Mouse (Mus musculus) midbrain, embryonic 11.5 days (tissue): Measurements from ENCODE around the gene Pkig. TPM values are rescaled to one million over a fixed set of nuclear protein-coding genes. Genes with fewer than 3 reads are reported as not detected.

Experiments used
- ATAC-seq: fragments of 200-750 bp; cut with Nextera tagmentation; 2 replicates; pipeline ENCODE4 v1.8.0; 2017; ENCODE audit warnings: moderate TSS enrichment, moderate library complexity; ENCODE audit not compliant: low FRiP score
- DNase-seq: peaks from one replicate; pipeline ENCODE4 v3.0.0; 2015; ENCODE audit warnings: low spot score; ENCODE audit errors: missing footprints
- H3K27ac ChIP-seq: fragments of 300-500 bp; sonication (generic); 2 replicates; pipeline ENCODE4 v1.5.1; 2014; ENCODE audit warnings: low read depth, low read length
- H3K27me3 ChIP-seq: fragments of 300-500 bp; sonication (generic); 2 replicates; pipeline ENCODE4 v1.6.1; 2014; ENCODE audit warnings: mild to moderate bottlenecking, low read length, moderate library complexity, mixed read lengths; ENCODE audit not compliant: control insufficient read depth, insufficient read depth
- H3K36me3 ChIP-seq: fragments of 300-500 bp; sonication (generic); 2 replicates; pipeline ENCODE4 v1.6.1; 2014; ENCODE audit warnings: mild to moderate bottlenecking, low read length, moderate library complexity, mixed read lengths; ENCODE audit not compliant: control insufficient read depth, insufficient read depth
- H3K4me1 ChIP-seq: fragments of 300-500 bp; sonication (generic); 2 replicates; pipeline ENCODE4 v1.6.1; 2014; ENCODE audit warnings: low read length; ENCODE audit not compliant: control insufficient read depth, insufficient read depth
- H3K4me2 ChIP-seq: fragments of 300-500 bp; sonication (generic); 2 replicates; pipeline ENCODE4 v1.6.1; 2014; ENCODE audit warnings: mild to moderate bottlenecking, moderate library complexity
- H3K4me3 ChIP-seq: fragments of 300-500 bp; sonication (generic); 2 replicates; pipeline ENCODE4 v1.5.1; 2014; ENCODE audit warnings: low read depth, low read length
- H3K9ac ChIP-seq: fragments of 300-500 bp; sonication (generic); 2 replicates; pipeline ENCODE4 v1.6.1; 2014; ENCODE audit warnings: low read length
- H3K9me3 ChIP-seq: fragments of 300-500 bp; sonication (generic); 2 replicates; pipeline ENCODE4 v1.6.1; 2016; ENCODE audit warnings: low read length; ENCODE audit not compliant: control insufficient read depth
- WGBS: fragments of 180-500 bp; shearing (Covaris S2); extraction: QIAGEN DNeasy Blood & Tissue Kit; methylation state at CpG from one replicate; pipeline ENCODE4 v1.1.7; 2014; 5-methylcytosine and 5-hydroxymethylcytosine counted together
- polyA plus RNA-seq: library from polyadenylated mRNA; unstranded; fragments of >200 nt; fragmentation: Nextera tagmentation; extraction: Ambion mirVana; gene quantifications from 2 replicates; pipeline ENCODE4 v1.2.1, GENCODE M21; 2014

Gene Pkig
- 153 and 162 TPM in 2 replicates for polyA plus RNA-seq

GRCm38 (mm10) chr2:163657975-163658886, at the start of gene Pkig:
Gene Pkig (plus strand): TSS chr2:163658386.
- Histone ChIP-seq H3K27me3 (no peaks in the 10 kb centered on the region), H3K9me3 (no peaks in the 10 kb centered on the region), H3K36me3 (no peaks in the 10 kb centered on the region), H3K4me3 (peak within 1 kb of the TSS; percentile 76), H3K4me2 (peak within 1 kb of the TSS; percentile 51), H3K9ac (peak within 1 kb of the TSS; percentile 91), H3K4me1 (peaks cover 6% of the 10 kb centered on the region; the same call in 1 of the 2 replicates), H3K27ac (peak within 1 kb of the TSS; percentile 73)
- under 1% methylated on average over 71 of the region's 71 CpGs for WGBS
- peak; percentile 94 for ATAC-seq
- DNase-seq = peak; percentile 98

GRCm38 (mm10) chr2:163609281-163609975, 48.8 kb upstream of the Pkig start:
- no peak overlapping the region for H3K4me2 ChIP-seq
- no peak overlapping the region for H3K4me3 ChIP-seq
- peaks cover 3% of the 10 kb centered on the region; the same call in 1 of the 2 replicates for H3K36me3 ChIP-seq
- WGBS = 88% methylated on average over 12 of the region's 12 CpGs
- H3K9ac ChIP-seq = no peak overlapping the region
- no peaks in the 10 kb centered on the region for H3K27me3 ChIP-seq
- DNase-seq (peak; percentile 59), ATAC-seq (no peak)
- no peaks in the 10 kb centered on the region for H3K9me3 ChIP-seq
- no peaks in the 10 kb centered on the region for H3K4me1 ChIP-seq
- H3K27ac ChIP-seq = no peak overlapping the region

- no peak for ATAC-seq
- no peak overlapping the region for H3K27ac ChIP-seq
- H3K9me3 ChIP-seq = no peaks in the 10 kb centered on the region
- H3K4me3 ChIP-seq = no peak overlapping the region
- no peaks in the 10 kb centered on the region for H3K27me3 ChIP-seq
- H3K4me2 ChIP-seq = no peak overlapping the region
- H3K36me3 ChIP-seq = peaks cover 6% of the 10 kb centered on the region; the same call in 1 of the 2 replicates
- H3K9ac ChIP-seq = no peak overlapping the region
- no peaks in the 10 kb centered on the region for H3K4me1 ChIP-seq
- DNase-seq = peak; percentile 75
- 83% methylated on average over 9 of the region's 9 CpGs for WGBS
Observed at GRCm38 (mm10) chr2:163611176-163611575, 47.0 kb upstream of the Pkig start.

GRCm38 (mm10) chr2:163613206-163613605, 45.0 kb upstream of the Pkig start:
- Histone ChIP-seq H3K27ac (no peak overlapping the region), H3K9ac (no peak overlapping the region), H3K4me2 (no peak overlapping the region), H3K4me1 (no peaks in the 10 kb centered on the region), H3K9me3 (no peaks in the 10 kb centered on the region), H3K4me3 (no peak overlapping the region), H3K36me3 (peaks cover 6% of the 10 kb centered on the region; the same call in 1 of the 2 replicates), H3K27me3 (no peaks in the 10 kb centered on the region)
- DNase-seq (peak; percentile 26), ATAC-seq (no peak)
- WGBS = 93% methylated on average over 5 of the region's 5 CpGs

GRCm38 (mm10) chr2:163613990-163614389, 44.2 kb upstream of the Pkig start:
- no peaks in the 10 kb centered on the region for H3K9me3 ChIP-seq
- no peaks in the 10 kb centered on the region for H3K4me1 ChIP-seq
- no peak overlapping the region for H3K27ac ChIP-seq
- no peak overlapping the region for H3K9ac ChIP-seq
- WGBS = 90% methylated on average over 4 of the region's 4 CpGs
- peaks cover 6% of the 10 kb centered on the region; the same call in 1 of the 2 replicates for H3K36me3 ChIP-seq
- ATAC-seq (no peak), DNase-seq (peak; percentile 75)
- no peaks in the 10 kb centered on the region for H3K27me3 ChIP-seq
- H3K4me3 ChIP-seq = no peak overlapping the region
- H3K4me2 ChIP-seq = no peak overlapping the region

GRCm38 (mm10) chr2:163615401-163615800, 42.8 kb upstream of the Pkig start:
- Histone ChIP-seq H3K36me3 (peaks cover 8% of the 10 kb centered on the region; the same call in 1 of the 2 replicates), H3K9ac (no peak overlapping the region), H3K4me2 (no peak overlapping the region), H3K27me3 (no peaks in the 10 kb centered on the region), H3K4me3 (no peak overlapping the region), H3K9me3 (no peaks in the 10 kb centered on the region), H3K27ac (no peak overlapping the region), H3K4me1 (no peaks in the 10 kb centered on the region)
- ATAC-seq = no peak
- no peak for DNase-seq
- WGBS = 93% methylated on average over 9 of the region's 9 CpGs

- Histone ChIP-seq H3K9ac (no peak overlapping the region), H3K4me3 (no peak overlapping the region), H3K9me3 (no peaks in the 10 kb centered on the region), H3K27ac (no peak overlapping the region), H3K4me2 (no peak overlapping the region), H3K36me3 (peaks cover 10% of the 10 kb centered on the region; the same call in 1 of the 2 replicates), H3K27me3 (no peaks in the 10 kb centered on the region), H3K4me1 (no peaks in the 10 kb centered on the region)
- ATAC-seq (no peak), DNase-seq (peak; percentile 37)
- 92% methylated on average over 4 of the region's 4 CpGs for WGBS
Observed at GRCm38 (mm10) chr2:163615906-163616651, 42.1 kb upstream of the Pkig start.

GRCm38 (mm10) chr2:163616652-163617227, 41.4 kb upstream of the Pkig start:
- Histone ChIP-seq H3K4me1 (no peaks in the 10 kb centered on the region), H3K4me3 (no peak overlapping the region), H3K9me3 (no peaks in the 10 kb centered on the region), H3K36me3 (peaks cover 10% of the 10 kb centered on the region; the same call in 1 of the 2 replicates), H3K4me2 (no peak overlapping the region), H3K9ac (no peak overlapping the region), H3K27ac (no peak overlapping the region), H3K27me3 (no peaks in the 10 kb centered on the region)
- WGBS = 90% methylated on average over 3 of the region's 3 CpGs
- DNase-seq = peak; percentile 68
- ATAC-seq = no peak
